Mouse (Mus musculus) C2C12 (cell line): ENCODE data around the gene Ercc1. TPM values are rescaled to one million over a fixed set of nuclear protein-coding genes. Genes with fewer than 3 reads are reported as not detected.

Source experiments
- H3K27me3 ChIP-seq: one replicate; pipeline ENCODE4 v1.6.1; 2011; ENCODE audit not compliant: control insufficient read depth, insufficient read depth, insufficient read length
- H3K36me3 ChIP-seq: one replicate; pipeline ENCODE4 v1.6.1; 2011; ENCODE audit not compliant: control insufficient read depth, insufficient read depth
- H3K4me3 ChIP-seq: one replicate; pipeline ENCODE4 v1.5.1; 2011; ENCODE audit warnings: mild to moderate bottlenecking, control low read depth; ENCODE audit not compliant: poor library complexity, insufficient read depth, severe bottlenecking
- H3K79me2 ChIP-seq: one replicate; pipeline ENCODE4 v1.6.1; 2011; ENCODE audit not compliant: control insufficient read depth, insufficient read depth
- H3K79me3 ChIP-seq: one replicate; pipeline ENCODE4 v1.6.1; 2011; ENCODE audit warnings: low read depth, control low read depth
- H3ac ChIP-seq: one replicate; pipeline ENCODE3; 2011; ENCODE audit warnings: low read depth; ENCODE audit not compliant: control insufficient read depth, insufficient read length
- CEBPB ChIP-seq: IDR thresholded peaks from one replicate; pipeline ENCODE4 v1.6.1; 2011; ENCODE audit warnings: low read depth, mild to moderate bottlenecking, control low read depth, moderate library complexity
- CTCF ChIP-seq: IDR thresholded peaks from one replicate; pipeline ENCODE4 v1.5.1; 2011; ENCODE audit not compliant: control insufficient read depth, insufficient read depth, insufficient read length
- FOSL1 ChIP-seq: IDR thresholded peaks from one replicate; pipeline ENCODE4 v1.8.0; 2011; ENCODE audit warnings: mild to moderate bottlenecking, low read length; ENCODE audit not compliant: poor library complexity, insufficient read depth, severe bottlenecking
- MAX ChIP-seq: IDR thresholded peaks from one replicate; pipeline ENCODE4 v1.6.1; 2011; ENCODE audit warnings: mild to moderate bottlenecking, control low read depth
- MYOD1 ChIP-seq: IDR thresholded peaks from one replicate; pipeline ENCODE4 v1.6.1; 2011; ENCODE audit warnings: low read depth; ENCODE audit not compliant: control insufficient read depth, insufficient read length
- MYOG ChIP-seq: IDR thresholded peaks from one replicate; pipeline ENCODE4 v1.6.1; 2011; ENCODE audit not compliant: control insufficient read depth, insufficient read length; ENCODE audit errors: extremely low read depth
- USF1 ChIP-seq: IDR thresholded peaks from one replicate; pipeline ENCODE4 v1.6.1; 2011; ENCODE audit warnings: low read depth, mild to moderate bottlenecking, control low read depth, moderate library complexity
- polyA plus RNA-seq: library from polyadenylated mRNA; unstranded; fragments of >200 nt; fragmentation: generic; extraction: Trizol; gene quantifications from one replicate; pipeline ENCODE4 v1.2.1, GENCODE M21; 2012; ENCODE audit warnings: missing spikeins

Gene Ercc1
- polyA plus RNA-seq, 1 experiment, result 151 TPM

GRCm38 (mm10) chr7:19304501-19305412, 39.8 kb upstream of the Ercc1 start:
- H3K4me3 ChIP-seq, result no peak overlapping the region
- no peak for TF ChIP-seq FOSL1
- H3K27me3 ChIP-seq, result no peaks in the 10 kb centered on the region
- no peaks in the 10 kb centered on the region for H3K36me3 ChIP-seq
- H3ac ChIP-seq, result no peak overlapping the region
- no peaks in the 10 kb centered on the region for H3K79me3 ChIP-seq
- H3K79me2 ChIP-seq, result no peaks in the 10 kb centered on the region

- Histone ChIP-seq H3K36me3 (no peaks in the 10 kb centered on the region), H3ac (no peak overlapping the region), H3K27me3 (no peaks in the 10 kb centered on the region), H3K79me2 (no peaks in the 10 kb centered on the region), H3K4me3 (no peak overlapping the region), H3K79me3 (no peaks in the 10 kb centered on the region)
- TF ChIP-seq FOSL1 (no peak), CEBPB (no peak), MYOD1 (no peak), MYOG (no peak), USF1 (no peak), MAX (no peak), CTCF (no peak)
Measured at GRCm38 (mm10) chr7:19305413-19305735, 39.2 kb upstream of the Ercc1 start.

- TF ChIP-seq USF1 (no peak), MYOG (no peak), FOSL1 (no peak)
Measured at GRCm38 (mm10) chr7:19305796-19306765, 38.5 kb upstream of the Ercc1 start.

GRCm38 (mm10) chr7:19306819-19307738, 37.5 kb upstream of the Ercc1 start:
- TF ChIP-seq CTCF (no peak), USF1 (no peak), MAX (no peak), FOSL1 (no peak), MYOG (no peak), MYOD1 (no peak), CEBPB (no peak)
- Histone ChIP-seq H3K79me3 (no peaks in the 10 kb centered on the region), H3K27me3 (no peaks in the 10 kb centered on the region), H3ac (no peak overlapping the region), H3K36me3 (no peaks in the 10 kb centered on the region), H3K79me2 (no peaks in the 10 kb centered on the region), H3K4me3 (no peak overlapping the region)

More at GRCm38 (mm10) chr7:19305796-19306765, 38.5 kb upstream of the Ercc1 start:
- H3ac ChIP-seq, result no peak overlapping the region
- H3K27me3 ChIP-seq, result no peaks in the 10 kb centered on the region
- H3K36me3 ChIP-seq, result no peaks in the 10 kb centered on the region
- H3K4me3 ChIP-seq, result no peak overlapping the region
- H3K79me3 ChIP-seq, result no peaks in the 10 kb centered on the region
- no peaks in the 10 kb centered on the region for H3K79me2 ChIP-seq

GRCm38 (mm10) chr7:19307739-19308453, 36.7 kb upstream of the Ercc1 start:
- H3K79me2 ChIP-seq, result no peaks in the 10 kb centered on the region
- TF ChIP-seq USF1, result no peak
- no peaks in the 10 kb centered on the region for H3K27me3 ChIP-seq
- peak overlapping the region; percentile 42 for H3K4me3 ChIP-seq
- peak overlapping the region; percentile 28 for H3ac ChIP-seq
- H3K79me3 ChIP-seq, result no peaks in the 10 kb centered on the region
- no peaks in the 10 kb centered on the region for H3K36me3 ChIP-seq
